Mouse (Mus musculus): ENCODE data around the gene Mvk. TPM values are rescaled to one million over a fixed set of nuclear protein-coding genes. Genes with fewer than 3 reads are reported as not detected.

Mvk gene
- polyA plus RNA-seq, 1 experiment, result 10.2 TPM

- Histone ChIP-seq H3K4me1 (ENCODE audit: control insufficient read depth, insufficient read depth, low read length) (no peaks in the 10 kb centered on the region), H3K4me3 (ENCODE audit: control insufficient read depth, low read depth, low read length) (no peak overlapping the region), H3K27me3 (ENCODE audit: control insufficient read depth, insufficient read depth, low read length) (no peaks in the 10 kb centered on the region)
Measured at GRCm38 (mm10) chr5:114456995-114457605, 13.0 kb downstream of the Mvk start.

GRCm38 (mm10) chr5:114461238-114461637 lies 17.2 kb downstream of the Mvk start:
- H3K4me3 ChIP-seq (ENCODE audit: control insufficient read depth, low read depth, low read length), result no peak overlapping the region
- peaks cover 3% of the 10 kb centered on the region for H3K4me1 ChIP-seq (ENCODE audit: control insufficient read depth, insufficient read depth, low read length)
- TF ChIP-seq POLR2A (IDR thresholded peaks at IDR 0.05; ENCODE audit: control insufficient read depth, low read depth, low read length) (no peak), CTCF (IDR thresholded peaks at IDR 0.05; ENCODE audit: control insufficient read depth, insufficient read depth, insufficient replicate concordance, low read depth, low read length) (peak; percentile 61; the same call in 1 of the 2 replicates)
- H3K27ac ChIP-seq (ENCODE audit: control insufficient read depth, insufficient read depth, low read depth, low read length), result no peak overlapping the region
- no peaks in the 10 kb centered on the region for H3K27me3 ChIP-seq (ENCODE audit: control insufficient read depth, insufficient read depth, low read length)
- H3K36me3 ChIP-seq (ENCODE audit: control insufficient read depth, insufficient read depth, low read length), result no peaks in the 10 kb centered on the region

More at GRCm38 (mm10) chr5:114456995-114457605, 13.0 kb downstream of the Mvk start:
- TF ChIP-seq POLR2A (IDR thresholded peaks at IDR 0.05; ENCODE audit: control insufficient read depth, low read depth, low read length) (no peak), CTCF (IDR thresholded peaks at IDR 0.05; ENCODE audit: control insufficient read depth, insufficient read depth, insufficient replicate concordance, low read depth, low read length) (no peak)
- Histone ChIP-seq H3K27ac (ENCODE audit: control insufficient read depth, insufficient read depth, low read depth, low read length) (no peak overlapping the region), H3K36me3 (ENCODE audit: control insufficient read depth, insufficient read depth, low read length) (no peaks in the 10 kb centered on the region)

- TF ChIP-seq CTCF (IDR thresholded peaks at IDR 0.05; ENCODE audit: control insufficient read depth, insufficient read depth, insufficient replicate concordance, low read depth, low read length), result no peak
- TF ChIP-seq POLR2A (IDR thresholded peaks at IDR 0.05; ENCODE audit: control insufficient read depth, low read depth, low read length), result no peak
- H3K27me3 ChIP-seq (ENCODE audit: control insufficient read depth, insufficient read depth, low read length), result no peaks in the 10 kb centered on the region
- H3K4me3 ChIP-seq (ENCODE audit: control insufficient read depth, low read depth, low read length), result no peak overlapping the region
- peaks cover 7% of the 10 kb centered on the region for H3K4me1 ChIP-seq (ENCODE audit: control insufficient read depth, insufficient read depth, low read length)
- no peak overlapping the region for H3K27ac ChIP-seq (ENCODE audit: control insufficient read depth, insufficient read depth, low read depth, low read length)
- no peaks in the 10 kb centered on the region for H3K36me3 ChIP-seq (ENCODE audit: control insufficient read depth, insufficient read depth, low read length)
Measured at GRCm38 (mm10) chr5:114462067-114463040, 18.3 kb downstream of the Mvk start.

- H3K4me1 ChIP-seq (ENCODE audit: control insufficient read depth, insufficient read depth, low read length), result peaks cover 13% of the 10 kb centered on the region
- no peak for TF ChIP-seq POLR2A (IDR thresholded peaks at IDR 0.05; ENCODE audit: control insufficient read depth, low read depth, low read length)
- no peak overlapping the region for H3K4me3 ChIP-seq (ENCODE audit: control insufficient read depth, low read depth, low read length)
- no peak overlapping the region for H3K27ac ChIP-seq (ENCODE audit: control insufficient read depth, insufficient read depth, low read depth, low read length)
- no peaks in the 10 kb centered on the region for H3K27me3 ChIP-seq (ENCODE audit: control insufficient read depth, insufficient read depth, low read length)
- H3K36me3 ChIP-seq (ENCODE audit: control insufficient read depth, insufficient read depth, low read length), result no peaks in the 10 kb centered on the region
Measured at GRCm38 (mm10) chr5:114464561-114464960, 20.5 kb downstream of the Mvk start.

- Histone ChIP-seq H3K4me3 (ENCODE audit: control insufficient read depth, low read depth, low read length) (no peak overlapping the region), H3K4me1 (ENCODE audit: control insufficient read depth, insufficient read depth, low read length) (peaks cover 13% of the 10 kb centered on the region), H3K27me3 (ENCODE audit: control insufficient read depth, insufficient read depth, low read length) (no peaks in the 10 kb centered on the region), H3K36me3 (ENCODE audit: control insufficient read depth, insufficient read depth, low read length) (no peaks in the 10 kb centered on the region), H3K27ac (ENCODE audit: control insufficient read depth, insufficient read depth, low read depth, low read length) (no peak overlapping the region)
- TF ChIP-seq CTCF (IDR thresholded peaks at IDR 0.05; ENCODE audit: control insufficient read depth, insufficient read depth, insufficient replicate concordance, low read depth, low read length), result no peak
Measured at GRCm38 (mm10) chr5:114465641-114466040, 21.6 kb downstream of the Mvk start.

- Histone ChIP-seq H3K4me3 (ENCODE audit: control insufficient read depth, low read depth, low read length) (no peak overlapping the region), H3K27ac (ENCODE audit: control insufficient read depth, insufficient read depth, low read depth, low read length) (no peak overlapping the region), H3K4me1 (ENCODE audit: control insufficient read depth, insufficient read depth, low read length) (peaks cover 13% of the 10 kb centered on the region), H3K27me3 (ENCODE audit: control insufficient read depth, insufficient read depth, low read length) (no peaks in the 10 kb centered on the region), H3K36me3 (ENCODE audit: control insufficient read depth, insufficient read depth, low read length) (no peaks in the 10 kb centered on the region)
- TF ChIP-seq POLR2A (IDR thresholded peaks at IDR 0.05; ENCODE audit: control insufficient read depth, low read depth, low read length) (no peak), CTCF (IDR thresholded peaks at IDR 0.05; ENCODE audit: control insufficient read depth, insufficient read depth, insufficient replicate concordance, low read depth, low read length) (no peak)
Measured at GRCm38 (mm10) chr5:114467019-114467418, 22.9 kb downstream of the Mvk start.

GRCm38 (mm10) chr5:114467430-114467829 lies 23.4 kb downstream of the Mvk start:
- Histone ChIP-seq H3K27ac (ENCODE audit: control insufficient read depth, insufficient read depth, low read depth, low read length) (no peak overlapping the region), H3K27me3 (ENCODE audit: control insufficient read depth, insufficient read depth, low read length) (no peaks in the 10 kb centered on the region), H3K4me3 (ENCODE audit: control insufficient read depth, low read depth, low read length) (no peak overlapping the region), H3K36me3 (ENCODE audit: control insufficient read depth, insufficient read depth, low read length) (no peaks in the 10 kb centered on the region), H3K4me1 (ENCODE audit: control insufficient read depth, insufficient read depth, low read length) (peaks cover 13% of the 10 kb centered on the region)
- TF ChIP-seq CTCF (IDR thresholded peaks at IDR 0.05; ENCODE audit: control insufficient read depth, insufficient read depth, insufficient replicate concordance, low read depth, low read length) (no peak), POLR2A (IDR thresholded peaks at IDR 0.05; ENCODE audit: control insufficient read depth, low read depth, low read length) (no peak)
